Mouse (Mus musculus) megakaryocyte-erythroid progenitor cell, adult 5 weeks (primary cell): ENCODE data around the gene Olfr195. TPM values are rescaled to one million over a fixed set of nuclear protein-coding genes. Genes with fewer than 3 reads are reported as not detected.

Experiments
- polyA plus RNA-seq: library from polyadenylated mRNA; stranded (reverse); fragments of >175 nt; gene quantifications from 2 replicates; pipeline ENCODE4 v1.2.3, GENCODE M21; 2012

The Olfr195 gene
- polyA plus RNA-seq: not detected in 2 replicates

GRCm38 (mm10) chr16:59146746-59147145 is at the start of gene Olfr195:
Olfr195 (plus strand) TSS chr16:59147046.

GRCm38 (mm10) chr16:59111781-59112180 is 35.1 kb upstream of the Olfr195 start, which contains the start of gene Olfr193:
Olfr193 (minus strand) TSS chr16:59111881.

GRCm38 (mm10) chr16:59120969-59121368 is 25.9 kb upstream of the Olfr195 start, which contains the start of gene Olfr194:
Olfr194 (minus strand) TSS chr16:59121069.

GRCm38 (mm10) chr16:59170354-59170753 is 23.5 kb downstream of the Olfr195 start, which contains the start of gene Olfr196:
Olfr196 (minus strand) TSS chr16:59170454.

Other genes starting within 250 kb of the Olfr195 start
- gene Olfr181, start 218.3 kb upstream of the Olfr195 start, polyA plus RNA-seq: not detected in 2 replicates
- gene Olfr180, start 217.7 kb upstream of the Olfr195 start, polyA plus RNA-seq: not detected in 2 replicates
- 0.06 TPM in 1 of 2 replicates, not detected in the other for gene Olfr183, start 151.7 kb upstream of the Olfr195 start, polyA plus RNA-seq
- not detected in 2 replicates for gene Olfr186, start 116.8 kb upstream of the Olfr195 start, polyA plus RNA-seq
- not detected in 2 replicates for gene Olfr187, start 107.3 kb upstream of the Olfr195 start, polyA plus RNA-seq
- not detected in 2 replicates for gene Olfr190, start 69.0 kb upstream of the Olfr195 start, polyA plus RNA-seq
- gene Olfr191, start 57.2 kb upstream of the Olfr195 start, polyA plus RNA-seq: not detected in 2 replicates
- gene Olfr193, start 35.2 kb upstream of the Olfr195 start, polyA plus RNA-seq: not detected in 2 replicates
- not detected in 2 replicates for gene Olfr194, start 26.0 kb upstream of the Olfr195 start, polyA plus RNA-seq
- not detected in 2 replicates for gene Olfr196, start 23.4 kb downstream of the Olfr195 start, polyA plus RNA-seq
- not detected in 2 replicates for gene Olfr198, start 56.5 kb downstream of the Olfr195 start, polyA plus RNA-seq
- gene Olfr199, start 72.7 kb downstream of the Olfr195 start, polyA plus RNA-seq: not detected in 2 replicates
- not detected in 2 replicates for gene Olfr201, start 125.6 kb downstream of the Olfr195 start, polyA plus RNA-seq
- not detected in 2 replicates for gene Olfr202, start 139.7 kb downstream of the Olfr195 start, polyA plus RNA-seq
- not detected in 2 replicates for gene Olfr203, start 151.8 kb downstream of the Olfr195 start, polyA plus RNA-seq
- gene Olfr204, start 171.2 kb downstream of the Olfr195 start, polyA plus RNA-seq: 0.02 TPM in 1 of 2 replicates, not detected in the other
- not detected in 2 replicates for gene Olfr205, start 184.1 kb downstream of the Olfr195 start, polyA plus RNA-seq
- gene Olfr206, start 202.2 kb downstream of the Olfr195 start, polyA plus RNA-seq: not detected in 2 replicates
- not detected in 2 replicates for gene Olfr209, start 216.9 kb downstream of the Olfr195 start, polyA plus RNA-seq